Mouse (Mus musculus) erythroblast, embryonic 14.5 days (primary cell): Measurements from ENCODE around the gene Tenm2.

Experiments
- GATA1 ChIP-seq: IDR thresholded peaks from 2 replicates; pipeline ENCODE4 v1.6.1; 2012; ENCODE audit warnings: low read length, inconsistent platforms, mixed read lengths
- TAL1 ChIP-seq: IDR thresholded peaks from 3 replicates; pipeline ENCODE4 v1.6.1; 2012; ENCODE audit warnings: low read length, inconsistent platforms, mixed read lengths

DNA sequence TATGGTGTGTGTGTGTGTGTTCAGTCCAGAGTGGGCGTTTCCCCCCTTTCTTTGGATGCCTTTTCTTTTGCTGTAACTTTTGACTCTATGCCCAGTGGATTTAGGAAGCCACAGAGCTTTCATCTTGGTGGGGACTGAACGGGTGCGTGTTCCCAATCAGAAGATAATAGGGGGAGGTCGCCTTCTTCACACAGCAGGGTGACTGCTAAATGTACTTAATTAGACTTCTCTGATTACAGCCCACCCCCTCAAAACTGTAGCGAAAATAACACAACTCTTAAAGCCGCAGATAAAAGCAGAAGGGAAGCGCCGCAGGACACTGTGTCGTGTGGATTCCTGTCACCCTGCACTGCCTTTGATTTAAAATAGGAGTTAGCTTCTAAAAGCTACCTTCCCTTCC lies 1163.7 kb downstream of the Tenm2 start:
- TF ChIP-seq GATA1 (no peak), TAL1 (no peak)
